Mouse (Mus musculus) heart, adult 8-10 months (tissue): Measurements from ENCODE around the gene Lcn2. TPM values are rescaled to one million over a fixed set of nuclear protein-coding genes. Genes with fewer than 3 reads are reported as not detected.
"Not testable (repeated sequence)": the region's sequence is repeated elsewhere in the genome, so short reads cannot be mapped to it uniquely, and the experiment has no call there.

Source experiments
- DNase-seq: peaks from one replicate; pipeline ENCODE4 v3.0.0; 2022; ENCODE audit warnings: low spot score
- total RNA-seq, 4 experiments: library from RNA; stranded (reverse); gene quantifications; 2 replicates each; pipeline ENCODE4 v1.2.4; 2022

The Lcn2 gene
- total RNA-seq, 4 experiments from 2014 or later: 3.7 to 7.2 (median 6.4) TPM

- no peak for DNase-seq
Observed at GRCm38 (mm10) chr2:32367315-32367714, 20.7 kb downstream of the Lcn2 start.

- no peak for DNase-seq
Observed at GRCm38 (mm10) chr2:32364121-32364520, 23.9 kb downstream of the Lcn2 start.

- peak; percentile 64 for DNase-seq
Observed at GRCm38 (mm10) chr2:32363376-32364106, 24.5 kb downstream of the Lcn2 start.

- peak; percentile 89 for DNase-seq
Observed at GRCm38 (mm10) chr2:32362817-32363340, 25.2 kb downstream of the Lcn2 start.

GRCm38 (mm10) chr2:32362274-32362673 is 25.8 kb downstream of the Lcn2 start:
- not testable (repeated sequence) for DNase-seq

GRCm38 (mm10) chr2:32361437-32361836 is 26.6 kb downstream of the Lcn2 start:
- DNase-seq: peak; percentile 56

- peak; percentile 79 for DNase-seq
Observed at GRCm38 (mm10) chr2:32360741-32361140, 27.3 kb downstream of the Lcn2 start.

DNA sequence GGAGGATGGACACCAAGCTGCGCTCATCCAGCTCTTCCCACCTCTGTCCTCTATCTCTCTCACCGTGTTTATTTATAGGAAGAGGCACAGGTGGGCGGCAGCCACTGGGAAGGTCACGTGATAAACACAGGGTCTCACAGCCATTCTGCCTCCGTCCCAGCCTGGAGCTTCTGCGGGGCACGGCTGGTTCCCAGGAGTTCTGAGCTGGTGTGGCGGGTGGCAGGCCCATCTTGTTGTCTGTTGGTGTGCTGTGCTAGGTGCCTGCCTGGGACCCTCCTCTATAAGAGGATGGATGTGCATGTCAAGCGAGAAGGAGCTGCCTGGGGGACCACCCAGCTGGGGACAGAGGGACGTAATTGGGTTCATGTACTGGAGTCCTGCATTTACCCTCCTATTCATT is 29.7 kb downstream of the Lcn2 start:
- no peak for DNase-seq

DNA sequence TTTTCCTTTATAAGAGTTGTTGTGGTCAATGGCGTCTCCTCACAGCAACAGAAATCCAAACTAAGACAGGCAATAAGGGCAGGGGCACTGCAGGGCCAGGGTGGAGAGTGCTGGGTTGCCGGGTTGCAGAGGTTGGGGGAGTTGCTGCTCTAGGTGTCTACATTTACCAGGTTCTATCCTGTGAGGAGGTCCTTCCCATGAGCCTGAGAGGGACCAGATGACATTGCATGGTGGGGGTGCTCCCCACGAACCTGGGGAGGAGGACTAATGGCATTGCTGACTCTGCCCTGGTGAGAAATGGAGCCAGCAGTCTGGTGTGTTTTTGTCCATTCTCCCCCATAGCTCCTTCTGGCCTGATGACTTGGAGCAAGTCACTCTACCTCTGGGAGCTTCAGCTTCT is 30.3 kb downstream of the Lcn2 start:
- no peak for DNase-seq

GRCm38 (mm10) chr2:32356216-32356615 is 31.8 kb downstream of the Lcn2 start:
- no peak for DNase-seq

- no peak for DNase-seq
Observed at GRCm38 (mm10) chr2:32354336-32354895, 33.6 kb downstream of the Lcn2 start.

DNA sequence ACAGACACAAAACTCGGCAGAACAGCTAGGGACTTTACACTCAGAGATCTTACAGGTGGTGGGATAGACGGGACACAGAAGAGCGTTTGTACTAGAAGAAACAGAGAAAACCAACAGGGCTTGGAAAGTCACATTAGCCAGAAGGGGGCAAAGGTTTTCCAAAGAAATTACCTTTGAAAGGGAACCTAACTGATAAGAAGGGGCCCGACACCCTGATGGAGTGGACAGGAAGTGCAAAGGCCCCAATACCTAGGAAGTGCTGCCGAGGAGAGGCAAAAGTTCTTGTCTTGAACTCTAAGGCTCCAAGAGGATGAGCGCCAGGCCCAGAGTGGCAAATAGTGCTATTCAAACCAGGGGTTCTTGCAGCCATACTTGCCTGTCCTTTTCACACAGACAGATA is 34.2 kb downstream of the Lcn2 start:
- no peak for DNase-seq

- peak; percentile 85 for DNase-seq
Observed at GRCm38 (mm10) chr2:32353007-32353542, 35.0 kb downstream of the Lcn2 start, which contains the start of gene Dnm1. TSS of gene Dnm1 (minus strand) at chr2:32353338.

DNA sequence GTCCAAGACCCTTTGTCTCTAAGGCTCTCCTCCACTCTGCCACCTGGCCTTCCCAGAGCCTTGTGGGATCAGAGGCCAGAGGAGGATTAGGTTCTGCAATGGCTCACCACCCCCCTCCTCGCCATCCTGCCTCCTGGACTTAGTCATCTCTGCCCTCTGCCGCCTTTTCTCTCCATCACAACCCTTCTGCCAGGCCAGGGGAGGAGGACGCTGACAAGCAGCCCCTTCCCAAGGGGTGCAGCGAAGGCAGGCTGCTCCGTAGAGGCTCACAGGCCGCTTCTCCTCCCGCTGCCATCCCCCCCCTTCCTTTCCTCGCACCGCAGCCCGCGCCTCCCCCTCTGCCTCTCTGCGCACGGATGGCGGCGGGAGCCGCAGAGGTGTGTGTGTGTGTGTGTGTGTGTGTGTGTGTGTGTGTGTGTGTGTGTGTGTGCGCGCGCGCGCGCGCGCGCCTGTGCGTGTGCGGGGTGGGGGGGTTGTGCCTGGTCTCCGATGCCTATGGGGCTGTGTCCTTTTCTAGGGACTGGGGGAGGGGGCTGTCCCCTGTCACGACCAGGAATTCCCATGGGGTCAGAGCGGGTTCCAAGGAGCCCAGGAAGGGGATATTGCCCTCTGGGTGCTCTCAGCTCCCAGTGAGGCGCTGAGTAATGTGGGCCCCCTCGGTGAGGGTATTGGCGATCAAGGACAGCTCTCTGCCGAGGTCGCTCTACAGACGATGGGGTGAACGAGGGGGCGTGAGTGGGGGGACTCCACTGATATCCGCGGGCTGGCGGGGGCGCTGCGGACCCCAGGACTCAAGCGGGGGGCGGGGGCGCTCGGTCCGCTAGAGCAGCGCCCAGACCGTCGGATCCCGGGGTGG is 35.7 kb downstream of the Lcn2 start, which contains the start of gene Ciz1:
Ciz1 (plus strand) TSS at position 177 of the 856 bp plus-strand sequence.
- no peak for DNase-seq

- DNase-seq: no peak
Observed at GRCm38 (mm10) chr2:32351471-32351961, 36.5 kb downstream of the Lcn2 start.

DNA sequence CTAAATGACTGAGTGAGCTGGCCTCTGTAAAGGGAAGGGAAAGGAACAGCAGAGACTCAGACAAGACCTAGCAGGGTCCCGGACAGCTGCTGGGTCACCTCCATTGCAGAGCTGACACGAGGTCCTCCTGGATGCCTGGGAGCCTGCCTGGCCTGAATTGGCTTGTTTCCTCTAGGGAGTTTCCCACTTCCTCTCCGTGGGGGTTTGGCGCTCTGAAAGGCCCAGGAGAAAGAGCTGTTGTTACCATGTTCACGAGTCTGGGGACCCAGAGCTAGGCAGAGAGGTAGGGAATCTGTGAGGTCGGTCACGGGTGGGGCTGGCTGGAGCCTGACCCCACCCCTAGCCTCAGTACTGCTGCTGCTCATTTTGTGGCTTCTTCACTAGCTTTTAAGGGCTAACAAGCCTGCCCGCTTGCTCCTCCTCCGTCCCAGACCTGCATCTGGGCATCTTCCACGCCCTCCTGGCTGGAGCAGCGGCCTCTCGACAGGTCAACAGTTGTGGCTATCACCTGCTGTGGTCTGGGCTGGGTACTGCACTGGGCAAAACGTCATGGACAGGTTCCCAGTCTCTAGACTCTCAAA is 37.5 kb downstream of the Lcn2 start:
- no peak for DNase-seq

DNA sequence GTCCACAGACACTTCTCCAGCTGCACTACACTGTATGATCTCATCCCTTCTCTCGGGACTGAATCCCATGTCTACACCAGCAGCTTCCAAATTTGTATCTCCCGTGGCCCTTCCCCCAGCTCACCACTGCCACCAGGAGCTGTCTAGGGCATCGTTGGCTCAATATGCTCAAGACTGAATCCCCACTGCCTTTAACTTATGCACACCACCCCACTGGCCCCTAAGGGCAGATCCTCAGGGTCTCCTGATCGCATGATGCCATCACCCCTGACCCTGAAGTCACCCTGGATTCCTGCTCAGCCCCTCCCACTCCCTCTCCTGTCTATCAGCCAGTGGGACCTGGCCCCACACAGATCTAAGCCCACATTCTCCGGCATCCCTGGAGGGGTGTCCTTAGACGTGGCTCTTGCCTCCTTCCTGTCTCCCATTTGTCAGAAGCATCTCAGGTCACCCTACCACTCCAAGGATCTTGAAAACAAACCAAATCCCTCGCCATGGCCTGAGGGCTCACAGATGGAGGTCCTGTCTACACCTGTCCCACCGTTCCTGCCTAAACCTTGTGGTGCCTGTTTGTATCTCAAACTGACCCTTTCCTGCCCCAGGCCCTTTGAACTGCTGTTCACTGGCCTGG is 38.3 kb downstream of the Lcn2 start:
- no peak for DNase-seq

DNA sequence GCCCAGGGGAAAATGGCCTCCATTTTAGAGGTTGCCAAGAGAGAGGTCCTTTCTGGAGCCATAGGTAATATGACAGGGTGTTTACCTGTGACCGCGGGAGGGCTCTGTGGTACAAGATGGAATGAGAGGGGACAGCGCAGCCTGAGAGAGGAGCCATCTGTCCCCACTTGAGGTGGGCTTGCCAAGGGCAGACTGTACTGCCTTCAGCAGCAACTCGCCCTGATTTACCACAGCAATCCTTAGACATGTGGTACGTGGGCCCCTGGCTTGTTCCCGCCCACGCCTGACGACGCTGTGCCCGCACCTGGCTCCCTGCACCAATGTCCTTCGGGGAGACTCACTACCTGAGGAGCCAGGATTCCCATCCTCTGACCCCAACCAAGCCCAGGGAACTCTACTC is 39.7 kb downstream of the Lcn2 start:
- no peak for DNase-seq

DNA sequence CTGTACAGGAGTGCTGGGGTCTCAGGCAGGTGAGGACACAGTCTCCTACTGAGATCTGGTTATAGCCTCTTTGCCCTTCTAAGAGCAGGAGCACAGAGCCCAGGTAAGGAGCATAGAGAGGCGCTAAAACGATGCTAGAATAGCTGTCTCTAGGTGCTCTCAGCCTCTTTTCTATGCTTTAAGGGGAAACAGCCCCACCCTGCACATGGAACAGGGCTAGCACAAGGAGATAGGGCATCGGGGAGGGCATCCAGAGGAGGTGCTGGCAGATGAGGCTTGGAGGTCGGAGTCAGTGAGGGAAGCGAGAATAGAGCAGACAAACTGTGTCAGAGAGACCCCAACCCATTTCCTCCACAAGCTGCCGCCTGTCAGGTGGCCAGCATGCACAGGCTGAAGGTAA is 41.0 kb downstream of the Lcn2 start:
- no peak for DNase-seq

- no peak for DNase-seq
Observed at GRCm38 (mm10) chr2:32344598-32345321, 43.3 kb downstream of the Lcn2 start.
